Mouse (Mus musculus) heart, postnatal 25 days (tissue): ENCODE results near the gene Gpr153. TPM values are rescaled to one million over a fixed set of nuclear protein-coding genes. Genes with fewer than 3 reads are reported as not detected.

Experiments used
- DNase-seq: peaks from one replicate; pipeline ENCODE4 v3.0.0; 2022; ENCODE audit warnings: low spot score
- intact Hi-C: fragments of 180-260 bp; cut with DNase I; formaldehyde crosslinking; loops from one replicate; pipeline ENCODE4 v1.15.1; 2025
- total RNA-seq, 2 experiments: library from RNA; stranded (reverse); gene quantifications; 2 replicates each; pipeline ENCODE4 v1.2.3; 2021

The Gpr153 gene
- total RNA-seq, 2 experiments from 2014 or later: 14.3 to 14.9 TPM

DNA sequence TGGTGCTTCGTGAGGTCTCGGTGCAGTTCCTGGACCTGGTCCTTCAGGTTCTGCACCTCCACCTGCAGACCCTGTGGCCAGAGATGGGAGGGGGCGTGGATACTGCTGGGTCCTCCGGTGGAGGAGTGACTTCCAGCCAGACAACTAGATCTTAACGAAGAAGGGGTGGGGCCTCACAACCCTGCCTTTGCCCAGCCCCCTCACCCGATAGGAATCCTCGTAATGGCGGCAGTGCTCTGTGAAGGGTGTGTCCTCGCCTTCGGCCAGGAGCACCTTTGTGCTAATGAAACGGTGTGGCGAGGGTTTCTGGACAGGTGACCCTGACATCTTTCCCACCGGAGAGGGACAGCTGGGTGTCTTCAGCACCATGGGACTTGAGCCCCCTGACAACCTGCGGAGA is 38.2 kb downstream of the Gpr153 start:
- intact Hi-C loops: no loop called here

DNA sequence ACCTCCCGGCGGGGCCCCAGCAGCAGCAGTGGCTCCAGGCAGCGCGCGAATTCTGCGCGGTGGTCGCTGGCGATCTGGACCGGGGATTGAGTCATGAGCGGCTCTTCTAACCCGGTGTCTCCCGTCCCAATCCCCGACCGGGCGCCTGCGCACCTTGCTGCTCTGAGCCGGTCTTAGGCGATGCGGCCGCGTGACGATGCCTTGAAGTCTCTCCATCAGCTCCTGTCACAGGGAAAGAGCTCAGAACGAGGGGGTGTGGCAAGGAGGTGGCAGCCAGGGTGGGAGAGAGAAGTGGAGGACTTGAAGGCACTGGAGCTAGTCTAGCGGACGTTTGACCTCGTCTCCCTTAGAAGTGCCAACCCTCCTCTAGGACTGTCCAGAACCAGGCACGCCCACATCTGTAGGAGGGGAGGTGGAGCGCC is 39.2 kb downstream of the Gpr153 start:
- intact Hi-C loops: no loop called here

More for the DNA sequence above, 38.2 kb downstream of the Gpr153 start:
- no peak for DNase-seq

GRCm38 (mm10) chr4:152313934-152314333 is 39.9 kb downstream of the Gpr153 start:
- DNase-seq: no peak

More for the DNA sequence above, 39.2 kb downstream of the Gpr153 start:
- no peak for DNase-seq

DNA sequence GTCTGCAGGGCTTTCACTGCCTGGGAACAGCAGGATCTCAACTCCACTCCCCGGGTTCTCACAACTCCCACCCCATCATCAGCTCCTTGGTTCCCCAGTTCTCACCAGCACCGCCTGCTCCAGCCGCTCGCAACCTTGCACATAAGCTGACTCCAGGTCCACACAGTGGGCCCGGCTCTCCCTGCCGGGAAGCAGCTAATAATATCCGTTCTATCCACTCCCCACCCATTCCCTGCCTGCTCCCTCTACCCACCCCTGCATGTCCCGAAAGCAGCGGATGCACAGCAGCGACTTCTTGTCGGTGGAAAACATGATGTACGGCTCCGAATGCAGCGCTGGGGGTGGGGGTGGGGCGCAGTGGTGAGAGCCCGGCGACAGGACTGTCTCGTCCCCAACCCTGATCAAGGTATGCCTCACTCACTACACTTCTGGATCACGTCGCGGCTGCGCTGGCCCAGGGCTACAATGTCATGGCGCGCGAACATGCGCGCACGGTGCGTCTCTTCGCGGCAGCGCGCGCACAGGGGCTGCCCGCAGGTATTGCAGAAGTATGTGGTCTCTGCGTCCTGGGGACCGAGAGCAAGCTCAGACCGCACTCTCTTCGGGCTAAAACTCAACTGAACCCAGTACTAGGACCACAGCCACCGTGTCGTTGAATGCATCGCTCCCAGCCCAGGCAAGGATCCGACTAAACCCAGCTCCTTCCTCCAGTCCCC is 41.6 kb downstream of the Gpr153 start:
- intact Hi-C loops: no loop called here
- no peak for DNase-seq

More at GRCm38 (mm10) chr4:152313934-152314333, 39.9 kb downstream of the Gpr153 start:
- intact Hi-C loops: no loop called here

- intact Hi-C loops: no loop called here
- DNase-seq: no peak
Measured at GRCm38 (mm10) chr4:152317631-152318033, 43.6 kb downstream of the Gpr153 start.

GRCm38 (mm10) chr4:152318517-152319234 is 44.6 kb downstream of the Gpr153 start, which contains the start of gene Rnf207:
TSS of gene Rnf207 (minus strand) at chr4:152318993.
- intact Hi-C loops: no loop called here
- DNase-seq: peak; percentile 50

GRCm38 (mm10) chr4:152321464-152321863 is 47.4 kb downstream of the Gpr153 start:
- DNase-seq: no peak
- intact Hi-C loops: no loop called here

DNA sequence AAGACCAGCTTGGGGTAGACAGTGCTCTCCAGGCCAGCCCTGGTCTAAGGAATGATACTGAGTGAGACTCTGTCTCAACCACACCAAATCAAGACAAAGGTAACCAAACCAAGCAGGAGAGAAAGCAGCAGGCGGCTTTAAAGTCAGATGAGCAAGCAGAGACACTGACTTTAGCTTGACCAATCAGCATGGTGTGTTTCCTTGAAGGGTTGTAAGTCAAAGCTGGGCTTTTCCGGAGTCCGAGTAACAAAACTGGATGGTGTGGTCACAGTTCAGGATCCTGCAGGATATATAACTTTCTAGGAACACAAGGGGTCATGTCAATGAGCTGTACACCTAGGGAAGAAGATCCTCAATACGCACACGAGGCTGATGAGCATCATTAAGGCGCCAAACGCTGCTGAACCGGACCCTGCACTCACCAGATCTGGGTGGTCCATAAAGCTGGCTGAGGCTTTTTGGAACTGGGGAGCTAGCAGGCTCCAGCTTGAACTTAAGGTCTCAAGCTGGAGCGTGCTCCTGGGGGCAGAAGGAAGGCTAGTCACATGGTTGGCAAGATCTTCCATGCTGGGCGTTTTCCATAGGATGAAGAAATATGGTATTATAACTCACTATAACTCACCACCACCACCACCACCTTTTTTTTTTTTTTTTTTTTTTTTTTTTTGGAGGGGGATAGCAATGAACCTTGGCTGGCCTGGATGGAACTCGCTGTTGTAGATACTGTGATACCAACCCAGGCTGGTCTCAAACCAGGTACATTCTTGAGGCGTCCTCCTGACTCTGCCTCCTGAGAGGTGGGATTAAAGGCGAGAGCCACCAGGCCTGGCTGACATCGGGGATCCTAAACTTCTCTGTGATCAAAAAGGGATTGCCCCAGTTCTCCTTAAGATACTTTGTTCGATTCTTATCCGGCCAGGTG is 50.9 kb downstream of the Gpr153 start:
- no peak for DNase-seq
- intact Hi-C loops: loop anchor here (2.0 kb wide), 1 partner anchor 28 kb away; the partner anchor contains the start of gene Icmt

GRCm38 (mm10) chr4:152325574-152326411 is 51.8 kb downstream of the Gpr153 start, which contains the start of gene Rpl22:
TSS of gene Rpl22 (plus strand) at chr4:152325742.
- intact Hi-C loops: loop anchor here (2.0 kb wide), 1 partner anchor 29 kb away; the partner anchor contains the start of gene Icmt
- peak; percentile 90 for DNase-seq

DNA sequence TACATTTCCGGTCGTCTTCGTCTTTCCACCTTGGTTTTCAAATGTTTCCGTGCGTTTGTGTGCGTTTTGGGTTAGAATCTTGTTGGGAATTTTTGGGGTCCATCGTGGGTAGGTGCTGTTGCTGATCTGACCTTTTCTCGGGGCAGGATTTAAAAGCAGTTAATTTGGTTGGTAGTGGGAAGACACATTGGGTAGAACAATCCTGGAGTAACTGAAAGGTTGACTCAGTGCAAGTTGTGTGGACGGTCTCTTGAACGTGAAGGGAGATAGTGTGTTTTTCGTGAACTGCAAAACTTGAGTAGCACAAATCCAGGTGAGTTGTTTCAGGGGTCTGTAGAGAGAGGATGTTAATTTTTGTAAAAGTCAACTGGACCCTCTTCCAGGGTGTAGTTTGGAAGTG is 52.5 kb downstream of the Gpr153 start:
- intact Hi-C loops: no loop called here
- DNase-seq: no peak

- no peak for DNase-seq
- intact Hi-C loops: no loop called here
Measured at GRCm38 (mm10) chr4:152328691-152329090, 54.7 kb downstream of the Gpr153 start.

- DNase-seq: peak; percentile 33
- intact Hi-C loops: loop anchor here (2.0 to 5.0 kb wide), 2 partner anchors 102 to 159 kb away; no protein-coding TSS in a partner anchor
Measured at GRCm38 (mm10) chr4:152332952-152333351, 58.9 kb downstream of the Gpr153 start.

DNA sequence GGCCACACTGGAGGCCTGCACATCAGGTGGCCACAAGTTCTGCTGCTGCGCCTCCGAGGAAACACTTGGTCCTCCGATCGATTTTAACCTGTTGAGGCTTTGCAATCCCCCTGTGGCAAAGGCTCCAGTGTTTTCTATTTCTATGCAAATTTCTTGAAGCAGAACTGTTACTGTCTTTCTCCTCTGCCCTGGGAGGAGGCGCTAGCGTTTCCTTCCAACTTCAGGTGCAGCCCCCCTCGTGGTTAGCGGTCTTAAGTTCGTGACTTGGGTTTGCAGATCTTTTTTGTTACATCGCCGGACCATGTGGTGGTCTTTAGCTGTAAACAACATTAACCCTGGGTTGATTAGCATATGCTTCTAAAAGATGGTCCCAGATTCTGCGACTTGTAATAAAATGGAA is 59.6 kb downstream of the Gpr153 start:
- DNase-seq: no peak
- intact Hi-C loops: loop anchor here (2.0 to 5.0 kb wide), 2 partner anchors 101 to 159 kb away; no protein-coding TSS in a partner anchor

Other genes starting within 250 kb of the Gpr153 start
- gene Zbtb48, start 246.6 kb upstream of the Gpr153 start, total RNA-seq: 1 to 10 TPM; 3.5 to 5.0 TPM
- under 1 TPM in 1 of 2 experiments, not detected in 1; 0.16 TPM for gene Tas1r1, start 235.7 kb upstream of the Gpr153 start, total RNA-seq
- gene Nol9, start 234.9 kb upstream of the Gpr153 start, total RNA-seq: 1 to 10 TPM; 8.6 to 9.6 TPM
- 10 to 100 TPM; 18.7 to 18.9 TPM for gene Plekhg5, start 201.7 kb upstream of the Gpr153 start, total RNA-seq
- gene Tnfrsf25, start 158.3 kb upstream of the Gpr153 start, total RNA-seq: 1 to 10 TPM; 2.9 to 3.0 TPM
- 1 to 10 TPM; 1.7 to 2.2 TPM for gene Espn, start 121.9 kb upstream of the Gpr153 start, total RNA-seq
- not detected for gene Hes2, start 115.4 kb upstream of the Gpr153 start, total RNA-seq
- 10 to 100 TPM; 53.4 to 58.8 TPM for gene Acot7, start 96.1 kb upstream of the Gpr153 start, total RNA-seq
- not detected for gene Hes3, start 17.4 kb downstream of the Gpr153 start, total RNA-seq
- 10 to 100 TPM; 25.2 to 26.7 TPM for gene Icmt, start 23.0 kb downstream of the Gpr153 start, total RNA-seq
- 10 to 100 TPM; 69.6 to 73.3 TPM for gene Rnf207, start 44.8 kb downstream of the Gpr153 start, total RNA-seq
- gene Rpl22, start 51.5 kb downstream of the Gpr153 start, total RNA-seq: 100 to 1,000 TPM; 254 TPM
- under 1 TPM; 0.08 to 0.14 TPM for gene Chd5, start 64.4 kb downstream of the Gpr153 start, total RNA-seq
- gene Nphp4, start 202.5 kb downstream of the Gpr153 start, total RNA-seq: 1 to 10 TPM in 1 of 2 experiments, under 1 TPM in 1; 0.89 to 1.2 TPM
- 1 to 10 TPM; 2.1 to 3.4 TPM for gene Kcnab2, start 203.6 kb downstream of the Gpr153 start, total RNA-seq